Mouse (Mus musculus) embryonic facial prominence, embryonic 15.5 days (tissue): ENCODE measurements around the gene Kcnrg. TPM values are rescaled to one million over a fixed set of nuclear protein-coding genes. Genes with fewer than 3 reads are reported as not detected.
"Not testable (repeated sequence)": the region's sequence is repeated elsewhere in the genome, so short reads cannot be mapped to it uniquely, and the experiment has no call there.

Experiments used
- ATAC-seq: fragments of 200-750 bp; cut with Nextera tagmentation; 2 replicates; pipeline ENCODE4 v1.8.0; 2017; ENCODE audit warnings: low read depth, moderate TSS enrichment; ENCODE audit not compliant: insufficient number of reproducible peaks, low FRiP score, low TSS enrichment
- H3K27ac ChIP-seq: fragments of 300-500 bp; sonication (generic); replicated peaks from 2 replicates; pipeline ENCODE4 v1.5.1; 2015; ENCODE audit warnings: mild to moderate bottlenecking, inconsistent platforms
- H3K27me3 ChIP-seq: fragments of 300-500 bp; sonication (generic); 2 replicates; pipeline ENCODE4 v1.6.1; 2015; ENCODE audit warnings: inconsistent platforms
- H3K36me3 ChIP-seq: fragments of 300-500 bp; sonication (generic); 2 replicates; pipeline ENCODE4 v1.6.1; 2015; ENCODE audit warnings: mild to moderate bottlenecking, inconsistent platforms
- H3K4me1 ChIP-seq: fragments of 300-500 bp; sonication (generic); 2 replicates; pipeline ENCODE4 v1.6.1; 2015; ENCODE audit warnings: inconsistent platforms
- H3K4me2 ChIP-seq: fragments of 300-500 bp; sonication (generic); replicated peaks from 2 replicates; pipeline ENCODE4 v1.6.1; 2015; ENCODE audit warnings: mild to moderate bottlenecking, inconsistent platforms
- H3K4me3 ChIP-seq: fragments of 300-500 bp; sonication (generic); replicated peaks from 2 replicates; pipeline ENCODE4 v1.5.1; 2015; ENCODE audit warnings: mild to moderate bottlenecking, inconsistent platforms
- H3K9ac ChIP-seq: fragments of 300-500 bp; sonication (generic); 2 replicates; pipeline ENCODE4 v1.6.1; 2015; ENCODE audit warnings: inconsistent platforms
- H3K9me3 ChIP-seq: fragments of 300-500 bp; sonication (generic); replicated peaks from 2 replicates; pipeline ENCODE4 v1.6.1; 2016; ENCODE audit warnings: inconsistent platforms
- WGBS: fragments of 180-500 bp; shearing (Covaris S2); methylation state at CpG from one replicate; pipeline ENCODE4 v1.1.7; 2015; 5-methylcytosine and 5-hydroxymethylcytosine counted together
- polyA plus RNA-seq: library from polyadenylated mRNA; unstranded; fragments of >200 nt; fragmentation: Nextera tagmentation; extraction: Ambion mirVana; gene quantifications from 2 replicates; pipeline ENCODE4 v1.2.1, GENCODE M21; 2015

Gene Kcnrg
- 2.2 and 3.3 TPM in 2 replicates for polyA plus RNA-seq

DNA sequence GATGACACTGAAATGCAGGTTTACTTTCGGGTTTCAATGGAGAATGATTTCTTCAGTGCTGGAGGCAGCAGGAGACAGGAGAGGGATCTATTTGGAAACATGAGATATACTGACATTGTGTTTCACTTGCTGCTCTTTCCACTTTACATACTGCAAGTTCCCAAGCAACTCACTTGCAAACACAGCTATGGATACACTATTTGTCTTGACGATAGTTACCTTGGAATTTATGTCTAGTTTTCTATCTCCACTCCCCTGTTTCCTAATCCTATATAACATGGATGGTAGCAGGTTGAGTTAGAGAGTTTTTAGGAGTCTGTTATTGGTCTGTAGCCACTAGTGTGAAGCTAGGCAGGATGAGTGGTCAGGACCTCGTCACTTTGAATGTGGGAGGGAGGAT lies at the start of gene Kcnrg:
TSS of gene Kcnrg (plus strand) at position 301 of the 400 bp plus-strand sequence.
- peaks cover 30% of the 10 kb centered on the region; the same call in 1 of the 2 replicates for H3K36me3 ChIP-seq
- H3K4me1 ChIP-seq: no peaks in the 10 kb centered on the region
- WGBS: 83% methylated on average over 3 of the region's 3 CpGs

GRCm38 (mm10) chr14:61558901-61559300 lies 48.4 kb upstream of the Kcnrg start:
- H3K4me1 ChIP-seq: peaks cover 4% of the 10 kb centered on the region; the same call in 1 of the 2 replicates
- H3K36me3 ChIP-seq: no peaks in the 10 kb centered on the region
- H3K27ac ChIP-seq: no peak overlapping the region
- no peak overlapping the region for H3K9ac ChIP-seq
- ATAC-seq: no peak
- no peak overlapping the region for H3K4me3 ChIP-seq
- 77% methylated on average over 6 of the region's 6 CpGs for WGBS
- no peaks in the 10 kb centered on the region for H3K27me3 ChIP-seq
- no peak overlapping the region for H3K4me2 ChIP-seq
- H3K9me3 ChIP-seq: no peaks in the 10 kb centered on the region

More for the DNA sequence above, at the start of gene Kcnrg:
- Histone ChIP-seq H3K27me3 (no peaks in the 10 kb centered on the region), H3K4me2 (no peak within 1 kb of the TSS), H3K9ac (no peak within 1 kb of the TSS), H3K9me3 (no peaks in the 10 kb centered on the region), H3K27ac (no peak within 1 kb of the TSS), H3K4me3 (no peak within 1 kb of the TSS)
- no peak for ATAC-seq

DNA sequence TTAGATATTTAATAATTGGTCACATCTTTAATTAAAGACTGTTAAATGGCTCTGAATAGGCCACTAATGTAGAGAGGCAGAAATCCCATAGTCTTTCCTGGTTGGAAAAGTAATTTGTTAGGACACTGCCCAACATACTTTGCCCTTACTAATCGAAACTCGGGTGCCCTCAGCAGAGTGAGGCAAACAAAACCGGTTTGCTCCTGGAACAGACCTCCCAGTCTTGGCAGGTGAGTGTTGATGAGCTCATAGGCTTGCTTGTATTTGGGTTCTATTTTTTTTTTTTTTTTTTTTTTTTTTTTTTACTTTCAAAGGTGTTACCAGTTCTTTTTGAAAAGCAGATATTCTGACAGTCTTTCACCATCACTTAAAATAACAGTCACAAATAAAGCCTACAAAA lies 47.4 kb upstream of the Kcnrg start:
- H3K36me3 ChIP-seq: no peaks in the 10 kb centered on the region
- 60% methylated on average over 3 of the region's 3 CpGs for WGBS
- H3K4me2 ChIP-seq: no peak overlapping the region
- H3K9ac ChIP-seq: no peak overlapping the region
- ATAC-seq: no peak
- H3K9me3 ChIP-seq: no peaks in the 10 kb centered on the region
- no peak overlapping the region for H3K27ac ChIP-seq
- H3K4me1 ChIP-seq: peaks cover 4% of the 10 kb centered on the region; the same call in 1 of the 2 replicates
- no peak overlapping the region for H3K4me3 ChIP-seq
- H3K27me3 ChIP-seq: no peaks in the 10 kb centered on the region

- not testable (repeated sequence) for H3K27ac ChIP-seq, H3K4me2 ChIP-seq, H3K4me1 ChIP-seq, H3K9me3 ChIP-seq, H3K4me3 ChIP-seq, H3K36me3 ChIP-seq, H3K9ac ChIP-seq, H3K27me3 ChIP-seq, ATAC-seq
- WGBS: 88% methylated on average over 4 of the region's 4 CpGs
Observed at GRCm38 (mm10) chr14:61566211-61566610, 41.0 kb upstream of the Kcnrg start.

DNA sequence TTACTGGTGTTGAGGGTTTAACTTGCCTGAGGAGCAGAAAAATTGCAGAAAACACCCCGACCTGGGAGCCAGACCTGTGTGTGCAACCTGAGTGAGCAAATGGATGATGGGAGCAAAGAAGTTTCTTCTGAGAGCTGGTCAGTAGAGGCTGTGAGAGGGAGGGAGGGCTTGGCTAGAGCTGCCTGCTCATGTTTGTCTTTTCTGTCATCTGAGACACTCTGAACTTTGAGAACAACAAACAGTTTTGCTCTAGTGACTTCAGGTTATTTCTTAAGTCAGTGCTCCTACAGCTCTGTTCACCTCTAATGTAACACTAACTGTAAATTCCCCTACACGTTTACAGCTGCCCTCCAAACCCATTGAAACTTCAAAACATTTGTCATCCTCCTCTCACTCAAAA lies 37.9 kb upstream of the Kcnrg start:
- 53% methylated on average over 2 of the region's 2 CpGs for WGBS
- no peak overlapping the region for H3K4me3 ChIP-seq

DNA sequence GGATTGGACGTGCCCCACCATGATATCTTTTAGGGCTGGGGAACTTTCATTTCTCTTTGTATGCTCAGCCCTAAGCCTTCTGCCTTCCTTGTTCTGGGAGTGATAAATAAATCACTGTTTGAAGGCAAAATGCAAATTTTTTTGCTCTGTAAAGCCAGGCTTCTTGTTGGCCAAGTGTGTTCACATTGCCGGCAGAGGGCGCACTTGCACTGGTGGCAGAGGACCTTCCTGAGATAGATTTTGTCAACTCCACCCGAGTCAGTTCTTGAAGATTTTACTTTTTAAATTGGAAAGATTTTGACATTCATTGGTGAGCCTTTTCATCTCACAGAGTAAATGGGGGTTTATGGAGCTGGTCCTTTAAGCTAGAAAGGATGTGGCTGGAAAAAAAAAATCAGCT lies 35.9 kb upstream of the Kcnrg start:
- H3K27me3 ChIP-seq: no peaks in the 10 kb centered on the region
- WGBS: 14% methylated on average over 4 of the region's 4 CpGs
- no peak overlapping the region for H3K9ac ChIP-seq
- no peaks in the 10 kb centered on the region for H3K36me3 ChIP-seq
- no peak for ATAC-seq
- no peaks in the 10 kb centered on the region for H3K4me1 ChIP-seq
- no peak overlapping the region for H3K4me2 ChIP-seq
- no peaks in the 10 kb centered on the region for H3K9me3 ChIP-seq
- no peak overlapping the region for H3K4me3 ChIP-seq
- no peak overlapping the region for H3K27ac ChIP-seq

More for the DNA sequence above, 37.9 kb upstream of the Kcnrg start:
- ATAC-seq: no peak
- Histone ChIP-seq H3K36me3 (no peaks in the 10 kb centered on the region), H3K27ac (no peak overlapping the region), H3K9me3 (no peaks in the 10 kb centered on the region), H3K4me1 (no peaks in the 10 kb centered on the region), H3K4me2 (no peak overlapping the region), H3K9ac (no peak overlapping the region), H3K27me3 (no peaks in the 10 kb centered on the region)

- Histone ChIP-seq H3K4me3 (no peak overlapping the region), H3K27ac (no peak overlapping the region), H3K4me2 (no peak overlapping the region), H3K27me3 (no peaks in the 10 kb centered on the region), H3K4me1 (no peaks in the 10 kb centered on the region), H3K36me3 (no peaks in the 10 kb centered on the region), H3K9ac (no peak overlapping the region), H3K9me3 (no peaks in the 10 kb centered on the region)
- WGBS: 73% methylated on average over 2 of the region's 2 CpGs
- ATAC-seq: no peak
Observed at GRCm38 (mm10) chr14:61572131-61572530, 35.1 kb upstream of the Kcnrg start.

DNA sequence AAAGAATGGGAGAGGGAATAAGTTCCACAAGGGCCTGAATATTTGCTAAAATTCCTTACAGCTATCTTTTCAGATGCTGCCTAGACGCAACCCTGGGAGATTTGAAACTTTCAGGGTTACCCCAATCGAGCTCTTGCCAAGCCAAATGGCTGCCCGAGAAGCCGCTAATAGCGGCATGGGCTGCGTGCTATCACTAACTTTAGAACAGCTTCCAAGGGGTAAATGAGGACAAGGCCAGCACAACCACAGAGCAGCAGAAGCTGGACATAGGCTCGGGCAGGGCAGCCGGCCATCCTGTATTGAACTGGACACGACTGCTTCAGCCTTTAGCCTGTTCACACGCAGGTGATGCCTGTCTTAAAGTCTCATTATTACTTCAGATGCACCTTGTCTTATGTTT lies 32.2 kb upstream of the Kcnrg start:
- Histone ChIP-seq H3K36me3 (no peaks in the 10 kb centered on the region), H3K27me3 (no peaks in the 10 kb centered on the region), H3K27ac (no peak overlapping the region), H3K9me3 (no peaks in the 10 kb centered on the region), H3K4me3 (no peak overlapping the region), H3K4me1 (no peaks in the 10 kb centered on the region), H3K4me2 (no peak overlapping the region), H3K9ac (no peak overlapping the region)
- WGBS: 87% methylated on average over 10 of the region's 10 CpGs
- no peak for ATAC-seq

DNA sequence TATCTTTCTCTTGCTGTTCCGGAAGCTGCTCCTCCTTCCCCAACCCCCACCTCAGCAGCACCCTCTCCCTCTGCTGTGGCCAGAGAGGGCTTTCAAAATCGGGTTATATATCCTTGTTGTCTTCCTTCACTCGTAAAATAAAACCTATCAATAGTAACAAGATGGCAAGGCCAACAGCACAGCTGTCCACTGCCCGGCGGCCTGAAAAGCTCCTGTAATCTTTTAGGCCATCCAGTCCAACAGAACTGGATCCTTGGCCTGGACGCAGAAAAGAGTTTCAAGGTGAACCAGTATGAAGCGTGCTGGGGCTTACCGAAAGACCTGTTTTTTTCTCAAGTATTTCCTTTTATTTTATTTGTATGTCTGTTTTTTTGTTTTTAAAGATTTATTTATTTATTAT lies 31.3 kb upstream of the Kcnrg start:
- Histone ChIP-seq H3K4me3 (no peak overlapping the region), H3K27ac (no peak overlapping the region), H3K9me3 (no peaks in the 10 kb centered on the region), H3K9ac (no peak overlapping the region), H3K27me3 (no peaks in the 10 kb centered on the region), H3K4me1 (no peaks in the 10 kb centered on the region), H3K4me2 (no peak overlapping the region), H3K36me3 (no peaks in the 10 kb centered on the region)
- ATAC-seq: no peak
- WGBS: 87% methylated on average over 8 of the region's 8 CpGs

DNA sequence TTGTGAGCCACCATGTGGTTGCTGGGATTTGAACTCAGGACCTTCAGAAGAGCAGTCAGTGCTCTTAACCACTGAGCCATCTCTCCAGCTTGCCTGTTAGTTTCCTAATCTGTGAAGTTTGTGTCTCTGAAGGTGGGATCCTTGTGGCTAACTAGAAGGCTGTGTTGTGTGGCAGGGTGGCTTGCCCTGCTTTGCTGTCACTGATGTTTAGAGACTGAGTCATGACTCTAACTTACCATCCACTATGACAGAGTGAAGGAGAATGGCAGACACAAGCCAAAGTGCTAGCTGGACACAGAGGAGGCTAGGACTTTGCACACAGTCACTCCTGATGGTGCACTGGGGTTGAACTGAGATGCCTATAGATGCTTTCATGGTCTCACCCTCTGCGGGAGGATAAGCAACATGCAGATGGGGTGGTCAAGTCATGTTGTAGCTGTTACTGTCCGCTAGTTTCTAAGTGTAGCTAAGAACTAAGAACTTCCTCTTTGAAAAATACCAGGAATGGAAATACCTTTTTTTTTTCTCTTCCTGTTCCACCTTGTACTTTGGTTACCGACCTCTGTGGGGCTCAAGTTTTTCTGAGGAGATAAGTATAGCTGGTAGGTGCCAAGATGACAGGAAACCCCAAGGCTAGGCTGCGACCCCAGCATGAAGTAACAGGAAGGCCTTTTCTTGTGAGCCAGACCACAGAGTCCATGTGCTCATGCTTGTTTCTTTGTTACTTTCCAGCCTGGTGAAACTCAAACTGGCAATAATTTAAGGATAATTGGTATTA lies 17.8 kb upstream of the Kcnrg start:
- no peak for ATAC-seq
- WGBS: 67% methylated on average over 4 of the region's 4 CpGs
- no peaks in the 10 kb centered on the region for H3K27me3 ChIP-seq
- no peaks in the 10 kb centered on the region for H3K36me3 ChIP-seq
- no peak overlapping the region for H3K4me3 ChIP-seq
- no peak overlapping the region for H3K27ac ChIP-seq
- H3K9me3 ChIP-seq: no peaks in the 10 kb centered on the region
- no peaks in the 10 kb centered on the region for H3K4me1 ChIP-seq
- no peak overlapping the region for H3K9ac ChIP-seq
- H3K4me2 ChIP-seq: no peak overlapping the region

DNA sequence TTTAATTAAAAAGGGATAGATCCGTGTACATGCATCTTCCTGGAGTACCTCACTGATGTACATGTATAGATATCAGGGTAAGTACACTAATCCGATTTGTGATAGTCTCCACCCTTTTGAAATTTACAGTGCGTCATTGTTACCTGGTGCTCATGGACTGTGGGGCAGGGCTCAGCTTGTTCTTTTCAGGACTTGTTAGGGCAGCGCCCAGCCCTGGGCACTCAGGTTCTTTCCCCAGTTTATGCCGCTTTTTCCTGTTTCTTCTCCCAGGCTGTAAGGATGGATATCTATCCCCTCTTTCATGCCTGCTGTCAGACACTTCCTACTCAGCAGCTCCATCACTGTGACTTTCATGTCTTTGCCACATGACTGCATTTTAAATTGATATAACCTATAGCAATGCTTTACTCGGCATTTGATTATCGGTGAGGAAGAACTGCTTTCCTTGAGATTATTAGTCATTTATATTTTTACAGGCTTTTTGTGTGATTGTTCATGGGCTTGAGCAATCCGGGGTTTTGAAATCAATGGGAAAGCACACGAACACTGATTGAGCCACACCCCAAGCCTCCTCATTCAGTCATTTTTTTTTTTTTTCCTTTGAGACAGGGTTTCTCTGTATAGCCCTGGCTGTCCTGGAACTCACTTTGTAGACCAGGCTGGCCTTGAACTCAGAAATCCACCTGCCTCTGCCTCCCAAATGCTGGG lies 10.4 kb upstream of the Kcnrg start:
- Histone ChIP-seq H3K4me2 (no peak overlapping the region), H3K36me3 (no peaks in the 10 kb centered on the region), H3K27ac (no peak overlapping the region), H3K27me3 (no peaks in the 10 kb centered on the region), H3K9me3 (no peaks in the 10 kb centered on the region), H3K9ac (no peak overlapping the region), H3K4me3 (no peak overlapping the region), H3K4me1 (peaks cover 8% of the 10 kb centered on the region)
- no peak for ATAC-seq
- WGBS: 68% methylated on average over 9 of the region's 9 CpGs
